Mouse (Mus musculus): ENCODE measurements at regions not wholly inside any gene's neighbourhood (a gene's known extent, or its start where the extent isn't known, plus 50 kb on each side); places are given as distances from the start of the nearest gene placed in this dataset.

DNA sequence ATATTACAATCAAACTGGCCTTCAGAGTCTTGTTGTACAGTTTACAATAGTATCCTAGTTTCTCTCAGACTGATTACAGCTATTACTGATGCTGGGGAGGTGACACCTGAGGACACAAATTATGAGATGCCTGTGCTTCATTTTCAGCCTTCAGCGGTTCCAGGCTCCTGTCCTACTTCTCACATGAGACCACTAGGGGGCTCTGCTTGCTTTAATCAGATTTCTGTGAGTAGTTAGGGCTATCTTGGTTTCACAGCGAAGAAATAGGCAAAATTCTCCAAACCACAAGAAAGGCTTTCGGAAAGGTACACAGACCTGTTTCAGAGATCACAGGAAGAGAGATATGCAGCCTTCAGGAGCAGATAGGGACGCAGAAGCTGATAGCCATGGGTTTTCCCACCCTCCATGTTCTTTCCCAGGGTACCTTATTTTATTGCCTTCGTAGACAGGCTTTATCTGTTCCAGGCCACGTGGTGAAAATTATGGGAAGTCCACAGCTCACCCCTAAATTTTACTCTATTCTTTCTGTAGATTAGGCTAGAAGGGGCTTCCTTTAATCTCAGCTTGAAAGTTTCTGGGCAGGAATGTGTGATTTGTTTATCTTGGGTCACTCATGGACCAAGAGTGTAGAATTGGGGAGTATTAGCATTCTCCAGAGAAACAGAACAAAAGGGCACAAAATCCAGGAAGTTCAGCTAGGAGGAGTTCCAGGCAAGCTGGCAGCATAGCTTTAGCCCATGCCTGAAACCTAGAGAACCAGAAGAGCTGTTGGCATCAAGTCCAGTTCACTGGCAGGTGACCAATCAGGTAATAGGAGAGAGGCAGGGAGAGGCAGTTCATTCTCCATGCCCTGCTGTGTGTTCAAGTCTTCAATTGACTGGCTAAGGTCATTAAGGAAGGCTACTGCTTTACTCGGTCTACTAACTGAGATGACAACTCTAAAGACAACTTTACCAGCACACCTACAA, 141.9 kb upstream of the Ghitm start:
- TF ChIP-seq HCFC1 (IDR thresholded peaks at IDR 0.05; ENCODE audit: borderline replicate concordance, insufficient read depth, low read length): no peak
- no peak for TF ChIP-seq ZC3H11A (IDR thresholded peaks at IDR 0.05; ENCODE audit: borderline replicate concordance, low read depth, low read length)
- no peak for TF ChIP-seq ZNF384 (IDR thresholded peaks at IDR 0.05; ENCODE audit: low read depth, low read length)
- no peak for TF ChIP-seq CHD2 (IDR thresholded peaks at IDR 0.05; ENCODE audit: low read depth, low read length)
- TF ChIP-seq MAFK (IDR thresholded peaks at IDR 0.05; ENCODE audit: insufficient read depth, low read depth, low read length): no peak

Measured in ES-E14 (cell line).